In the genomic region with DNA sequence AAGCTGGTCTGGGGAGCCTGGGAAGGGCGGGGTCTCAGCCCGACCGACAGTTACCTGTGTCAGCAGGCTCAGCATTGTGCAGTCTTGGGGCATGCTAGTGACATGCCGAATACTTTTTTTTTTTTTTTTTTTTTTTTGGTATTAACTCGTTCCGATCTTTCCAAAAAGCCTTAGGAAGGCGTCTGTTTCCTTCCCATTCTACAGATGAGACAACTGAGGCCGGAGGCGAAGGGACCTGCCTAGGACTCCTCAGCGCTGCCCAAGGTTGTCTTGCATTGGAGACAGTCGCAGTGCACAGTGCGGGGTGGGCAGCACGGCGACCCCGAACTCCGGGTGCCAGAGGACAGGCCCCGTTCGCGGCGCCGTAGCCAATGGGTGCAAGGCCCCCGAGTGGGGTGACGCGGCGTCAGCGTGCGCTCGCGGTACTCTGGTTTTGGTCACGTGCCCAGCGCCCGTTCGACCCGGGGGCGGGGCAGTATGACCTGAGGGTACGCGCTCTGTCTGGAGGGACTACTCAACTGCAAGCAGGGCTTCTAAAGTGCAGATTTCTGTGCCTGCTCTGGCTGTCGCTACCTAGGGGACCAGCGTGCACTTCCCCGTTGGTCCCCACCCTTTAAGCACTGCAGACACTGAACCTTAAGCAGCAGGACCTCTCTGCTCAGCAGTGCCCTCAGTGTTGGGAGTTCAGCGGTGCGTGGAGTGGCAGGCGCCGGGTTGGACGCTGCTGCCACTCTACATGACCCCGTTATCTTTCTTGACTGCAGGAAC, we compare ENCODE assay signal across 8 mouse cellular contexts. TPM values are rescaled to one million over a fixed set of nuclear protein-coding genes. Genes with fewer than 3 reads are reported as not detected.
DNase-seq lines count a peak whose midpoint lies in the region; ATAC-seq and TF ChIP-seq lines count a peak whose summit lies in the region.

Gene Srebf1, minus strand, starts transcription at position 113 of the 768 bp plus-strand sequence.

- peak; percentile 77 for ATAC-seq in forebrain, postnatal 0 days
- ATAC-seq in lung, embryonic 16.5 days (ENCODE audit: low read depth): peak; percentile 64

- peak within 1 kb of the TSS; percentile 23; the same call in 1 of the 2 replicates for H3K27ac ChIP-seq in forebrain, postnatal 0 days (ENCODE audit: low read depth, low read length)
- peak within 1 kb of the TSS; percentile 72 for H3K27ac ChIP-seq in lung, embryonic 16.5 days (ENCODE audit: low read length)

- whole genome bisulfite sequencing in forebrain, postnatal 0 days: 6% methylated on average over 46 of the region's 46 CpGs
- WGBS in lung, embryonic 16.5 days: 3% methylated on average over 46 of the region's 46 CpGs

- peak within 1 kb of the TSS; percentile 51 for H3K4me2 ChIP-seq in forebrain, postnatal 0 days (ENCODE audit: low read depth)
- peak within 1 kb of the TSS; percentile 91 for H3K4me2 ChIP-seq in lung, embryonic 16.5 days (ENCODE audit: low read depth, low read length)

- peak; percentile 95 for DNase-seq in ES-CJ7 (ENCODE audit: low read depth, low spot score)
- peak; percentile 60 to 66 for DNase-seq in cerebellum, adult 18-20 months
- DNase-seq in forebrain, postnatal 0 days: peak; percentile 74
- peak; percentile 90 for DNase-seq in heart, postnatal 4 days
- peak; percentile 83 for DNase-seq in layer of hippocampus, adult 9-11 months
- peak; percentile 74 for DNase-seq in ovary, adult 18-20 months (ENCODE audit: low spot score)
- peak; percentile 88 for DNase-seq in thymus, postnatal 0 days (ENCODE audit: low spot score)

- peaks cover 9% of the 10 kb centered on the region; the same call in 1 of the 2 replicates for H3K4me1 ChIP-seq in forebrain, postnatal 0 days (ENCODE audit: insufficient read depth)
- H3K4me1 ChIP-seq in lung, embryonic 16.5 days (replicated peaks; ENCODE audit: control insufficient read depth, insufficient read depth, low read length): peaks cover 28% of the 10 kb centered on the region

- no peaks in the 10 kb centered on the region for H3K9me3 ChIP-seq in forebrain, postnatal 0 days (ENCODE audit: low read length)
- no peaks in the 10 kb centered on the region for H3K9me3 ChIP-seq in lung, embryonic 16.5 days (ENCODE audit: control insufficient read depth, low read length)

- TF ChIP-seq CTCF in forebrain, postnatal 0 days (IDR thresholded peaks at IDR 0.05; ENCODE audit: low read depth): peak; percentile 38

- H3K9ac ChIP-seq in forebrain, postnatal 0 days: peak within 1 kb of the TSS; percentile 40; the same call in 1 of the 2 replicates
- H3K9ac ChIP-seq in lung, embryonic 16.5 days (ENCODE audit: low read length): peak within 1 kb of the TSS; percentile 66

- no peaks in the 10 kb centered on the region for H3K27me3 ChIP-seq in forebrain, postnatal 0 days (ENCODE audit: insufficient read depth, low read length)
- H3K27me3 ChIP-seq in lung, embryonic 16.5 days (ENCODE audit: control insufficient read depth, insufficient read depth, low read depth, low read length): no peaks in the 10 kb centered on the region

- peaks cover 6% of the 10 kb centered on the region; the same call in 1 of the 2 replicates for H3K36me3 ChIP-seq in forebrain, postnatal 0 days (ENCODE audit: insufficient read depth)
- H3K36me3 ChIP-seq in lung, embryonic 16.5 days (ENCODE audit: control insufficient read depth, insufficient read depth, low read length): peaks cover 3% of the 10 kb centered on the region; the same call in 1 of the 2 replicates

- peak within 1 kb of the TSS; percentile 28 for H3K4me3 ChIP-seq in forebrain, postnatal 0 days (ENCODE audit: low read depth, low read length)
- peak within 1 kb of the TSS; percentile 53 for H3K4me3 ChIP-seq in lung, embryonic 16.5 days (ENCODE audit: low read length)

RNA-seq across cellular contexts. Expression of gene Srebf1, which starts in this region (rescaled TPM):
- 56.2 and 70.7 TPM in 2 replicates for total RNA-seq in forebrain, postnatal 0 days (2014; rRNA removed)
- polyA plus RNA-seq in forebrain, postnatal 0 days (2015; fragmentation: Nextera tagmentation; extraction: Ambion mirVana): 28.9 and 32.8 TPM in 2 replicates
- 10 to 100 TPM; 35.8 to 50.8 TPM for total RNA-seq in heart, postnatal 4 days (2021)
- 65.9 and 74.3 TPM in 2 replicates for polyA plus RNA-seq in lung, embryonic 16.5 days (2015; fragmentation: Nextera tagmentation; extraction: Ambion mirVana)
- polyA plus RNA-seq in thymus, postnatal 0 days (2015; fragmentation: Nextera tagmentation; extraction: Ambion mirVana): 82.6 and 100 TPM in 2 replicates

Comparison
In these comparisons a context has a peak if more than half of its experiments do, and no peak if none do; other contexts are left out.
1. Peak in every context shown above with its lines: DNase-seq, ATAC-seq, H3K4me3 ChIP-seq and H3K27ac ChIP-seq.